Mouse (Mus musculus): ENCODE data around the gene Commd3.

Commd3 gene

GRCm38 (mm10) chr2:18687671-18688170, 15.5 kb downstream of the Commd3 start:
- DNase-seq (ENCODE audit: low spot score in 2 of 2), result no peak

GRCm38 (mm10) chr2:18688286-18688685, 16.1 kb downstream of the Commd3 start:
- DNase-seq (ENCODE audit: low spot score in 2 of 2), result no peak

DNA sequence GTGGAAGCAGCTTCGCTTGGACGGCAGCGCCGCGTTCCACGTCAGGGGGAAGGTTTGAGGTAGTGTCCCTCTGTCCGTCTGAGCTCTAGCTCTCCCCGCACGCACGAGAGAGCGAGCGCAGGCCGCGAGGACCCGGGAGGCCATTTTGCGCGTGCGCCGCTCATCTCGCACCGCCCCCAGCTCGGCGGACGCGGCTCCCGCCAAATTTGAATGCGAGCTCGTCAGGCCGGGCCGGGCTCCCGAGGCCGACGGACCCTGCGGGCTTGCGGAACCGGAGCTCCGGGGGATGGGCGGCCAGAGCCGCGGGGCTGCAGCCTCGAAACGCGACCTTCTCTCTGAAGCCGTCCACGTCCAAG, 16.5 kb downstream of the Commd3 start:
- no peak for DNase-seq (ENCODE audit: low spot score in 2 of 2)

DNA sequence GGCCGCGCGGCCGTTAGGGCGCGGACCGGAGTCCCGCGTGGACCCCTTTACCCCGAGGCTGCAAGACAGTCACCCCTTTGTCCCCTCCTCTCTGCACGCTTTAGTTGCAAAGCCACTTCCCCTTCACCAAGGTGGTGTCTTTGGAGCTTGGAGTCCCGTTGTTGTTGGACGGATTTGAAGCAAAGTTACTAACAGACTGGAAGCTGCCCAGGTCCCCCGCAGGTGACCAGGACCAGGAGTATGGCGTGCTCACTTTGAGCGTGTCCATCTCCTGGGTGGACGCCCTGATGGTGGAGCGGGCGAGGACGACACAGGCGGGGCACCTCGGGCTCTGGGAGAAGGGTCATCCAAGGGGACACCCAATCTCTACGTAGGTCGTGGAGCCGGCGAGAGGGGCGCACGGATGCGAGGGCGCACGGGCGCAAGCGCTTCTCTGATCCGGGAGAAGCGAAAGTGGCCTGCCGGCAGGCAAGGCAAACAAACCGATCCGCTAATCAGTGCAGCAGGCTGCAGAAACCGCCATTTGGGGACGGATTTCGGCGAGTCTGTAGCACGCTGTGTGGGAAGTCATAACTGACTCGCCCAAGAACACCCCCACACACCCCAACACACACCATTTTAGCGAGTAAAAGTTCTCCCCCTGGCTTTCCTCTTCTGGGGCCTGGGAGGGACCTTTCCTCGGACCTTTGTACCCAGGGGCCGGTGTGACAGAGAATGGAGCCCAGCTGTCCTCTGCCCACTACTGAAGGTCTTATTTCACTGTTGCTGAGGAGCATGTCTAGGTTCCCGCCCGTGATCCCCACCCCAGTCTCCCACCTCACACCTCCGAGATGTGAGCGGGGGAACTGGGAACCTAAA, 17.1 kb downstream of the Commd3 start:
- DNase-seq (ENCODE audit: low spot score in 2 of 2), result peak in 1 of 2 experiments; percentile 48

GRCm38 (mm10) chr2:18690055-18690691, 18.0 kb downstream of the Commd3 start:
- peak in 1 of 2 experiments; percentile 60 for DNase-seq (ENCODE audit: low spot score in 2 of 2)

DNA sequence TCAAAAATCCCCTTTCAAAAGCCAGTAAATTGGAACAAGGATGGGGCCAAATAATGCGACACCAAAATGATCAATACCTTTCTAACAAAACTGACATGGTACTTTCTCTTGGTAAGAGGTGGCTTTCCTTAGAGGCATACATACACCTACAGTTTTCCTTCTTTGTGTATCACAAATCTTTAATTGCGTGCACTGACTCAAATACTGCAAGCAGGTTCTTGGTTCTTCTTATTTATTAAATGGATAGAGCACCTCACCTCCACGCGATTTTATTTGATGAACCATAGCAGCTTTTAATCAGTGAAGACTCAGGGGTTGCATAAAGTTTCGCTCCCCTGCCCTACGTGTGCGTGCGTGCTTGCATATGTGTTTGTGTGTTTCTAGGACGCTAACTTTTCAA, 18.6 kb downstream of the Commd3 start:
- DNase-seq (ENCODE audit: low spot score in 2 of 2), result no peak

- no peak for DNase-seq (ENCODE audit: low spot score in 2 of 2)
Observed at GRCm38 (mm10) chr2:18692031-18692430, 19.8 kb downstream of the Commd3 start.

DNA sequence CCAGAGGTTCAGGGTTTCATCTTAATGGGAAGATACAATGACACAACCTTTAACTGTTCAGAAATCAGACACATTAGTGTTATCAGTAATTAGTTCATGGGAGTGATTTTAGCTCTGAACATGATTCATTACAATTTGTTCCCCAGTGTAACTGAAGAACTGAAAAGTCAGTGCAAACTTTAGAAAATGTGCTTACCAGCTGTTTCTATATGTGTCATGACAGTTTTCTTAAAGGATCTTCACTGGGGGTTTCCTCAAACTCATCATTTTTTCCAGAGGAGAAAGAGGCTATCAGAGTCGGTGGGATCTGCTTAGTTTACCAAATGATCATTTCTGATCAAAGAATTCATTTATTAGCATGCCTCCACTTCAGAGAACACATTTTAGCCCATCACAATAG, 20.4 kb downstream of the Commd3 start:
- DNase-seq (ENCODE audit: low spot score in 2 of 2), result no peak

- DNase-seq (ENCODE audit: low spot score in 2 of 2), result no peak
Observed at GRCm38 (mm10) chr2:18693491-18693870, 21.3 kb downstream of the Commd3 start.

- peak in 1 of 2 experiments; percentile 69 for DNase-seq (ENCODE audit: low spot score in 2 of 2)
Observed at GRCm38 (mm10) chr2:18693871-18694610, 21.9 kb downstream of the Commd3 start, which contains the start of gene Spag6. Spag6 (plus strand) TSS chr2:18694032.

GRCm38 (mm10) chr2:18694611-18694950, 22.4 kb downstream of the Commd3 start:
- no peak for DNase-seq (ENCODE audit: low spot score in 2 of 2)

- DNase-seq (ENCODE audit: low spot score in 2 of 2), result no peak
Observed at GRCm38 (mm10) chr2:18695163-18695562, 23.0 kb downstream of the Commd3 start.

DNA sequence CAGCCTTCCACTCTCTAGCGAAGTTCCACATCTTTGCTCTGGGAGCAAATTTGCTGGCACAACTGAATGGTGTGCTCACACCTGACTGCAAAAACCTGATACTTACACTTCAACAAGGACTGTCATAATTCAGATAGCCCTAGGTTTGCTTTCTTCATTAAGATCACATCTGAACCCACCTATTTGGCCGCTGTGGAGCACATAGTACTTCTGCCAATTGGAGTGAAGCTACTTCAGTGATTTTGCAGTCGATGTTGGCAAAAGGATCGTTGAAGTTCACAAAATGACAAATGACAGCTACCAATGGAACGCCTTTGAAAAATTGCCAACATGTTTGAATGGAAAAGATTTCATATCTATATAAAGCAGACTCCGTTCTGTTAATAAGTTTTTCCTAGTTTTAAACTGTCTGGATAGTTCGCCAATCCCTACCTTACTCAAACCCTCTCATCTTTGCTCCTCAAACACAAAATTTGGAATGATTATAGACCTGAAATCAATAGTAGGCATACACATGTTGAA, 23.5 kb downstream of the Commd3 start:
- DNase-seq (ENCODE audit: low spot score in 2 of 2), result no peak

- DNase-seq (ENCODE audit: low spot score in 2 of 2), result no peak
Observed at GRCm38 (mm10) chr2:18697591-18698244, 25.5 kb downstream of the Commd3 start.

DNA sequence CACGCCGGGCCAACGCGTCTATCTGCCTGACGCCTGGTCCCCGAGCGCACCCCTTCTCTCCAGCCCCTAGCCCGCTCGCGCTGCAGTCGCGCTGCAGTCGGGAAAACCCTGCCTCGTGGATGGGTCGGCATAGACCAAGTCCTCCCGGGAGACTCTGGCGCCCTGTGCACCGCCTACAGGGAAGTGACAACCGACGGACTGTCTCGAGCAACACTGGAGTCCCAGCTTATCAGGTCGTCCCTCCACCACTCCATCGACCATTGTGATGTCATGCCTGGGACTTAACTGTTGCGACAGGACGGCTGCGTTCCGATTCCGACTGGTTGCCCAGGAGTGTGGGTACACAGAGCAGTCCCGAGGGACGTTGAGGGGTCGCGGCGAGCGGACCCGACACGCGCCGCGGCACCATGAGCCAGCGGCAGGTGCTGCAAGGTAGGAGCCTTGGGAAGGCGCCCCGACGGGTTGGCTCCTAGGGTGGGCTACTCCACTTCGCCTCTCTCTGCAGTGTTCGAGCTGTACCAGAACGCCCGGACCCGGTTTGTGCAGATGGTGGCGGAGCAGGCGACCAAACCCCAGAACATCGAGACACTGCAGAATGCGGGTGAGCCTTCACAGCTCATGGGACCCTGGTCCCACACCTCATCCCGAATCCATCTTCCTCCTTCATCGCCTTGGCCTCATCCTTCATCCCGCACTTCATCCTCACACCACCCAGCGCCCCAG, 26.6 kb downstream of the Commd3 start:
- DNase-seq (ENCODE audit: low spot score in 2 of 2), result no peak

DNA sequence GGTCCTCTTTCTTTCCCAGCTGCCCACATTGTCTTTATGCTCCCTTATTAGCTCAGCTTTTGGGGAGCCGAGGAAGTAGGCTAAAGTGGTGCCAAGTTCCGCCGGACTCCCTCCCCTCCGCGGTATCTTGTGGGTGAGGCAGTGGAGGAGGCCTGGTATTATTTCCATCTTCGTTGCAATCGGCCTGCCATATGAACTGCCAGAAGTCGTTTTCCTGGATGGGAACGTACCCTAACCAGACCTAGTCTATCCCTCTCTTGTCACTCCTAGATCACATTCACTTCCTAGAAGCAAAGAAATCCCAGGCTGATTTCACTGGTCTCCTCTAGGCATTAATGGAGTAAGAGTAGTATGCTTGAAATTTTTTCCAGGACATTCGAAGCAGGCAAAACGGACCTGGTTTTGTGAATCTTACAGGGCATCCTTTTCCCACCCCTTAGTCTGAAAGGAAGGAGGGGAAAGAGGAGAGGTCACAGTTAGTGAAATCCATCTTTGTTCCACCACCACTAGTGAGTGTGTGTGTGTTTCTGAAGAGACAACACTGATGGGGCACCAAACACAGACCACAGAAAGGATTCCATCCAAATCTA, 27.3 kb downstream of the Commd3 start:
- DNase-seq (ENCODE audit: low spot score in 2 of 2), result no peak

DNA sequence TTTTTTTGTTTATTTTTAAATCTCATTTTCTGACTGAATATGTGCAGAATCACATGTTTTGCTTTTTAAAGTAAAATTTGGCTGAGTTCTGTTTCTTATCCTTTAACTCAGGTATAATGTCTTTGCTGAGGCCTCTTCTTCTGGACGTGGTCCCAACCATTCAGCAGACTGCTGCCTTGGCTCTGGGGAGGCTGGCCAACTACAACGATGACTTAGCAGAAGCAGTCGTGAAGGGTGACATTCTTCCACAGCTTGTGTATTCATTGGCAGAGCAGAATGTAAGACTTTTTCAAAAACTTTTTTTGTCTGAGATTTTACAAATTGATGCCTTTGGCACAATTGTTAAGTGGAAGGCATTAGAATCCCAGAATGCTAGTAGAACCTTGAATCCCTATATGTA, 38.2 kb downstream of the Commd3 start:
- DNase-seq (ENCODE audit: low spot score in 2 of 2), result no peak

GRCm38 (mm10) chr2:18713071-18713470, 40.9 kb downstream of the Commd3 start:
- no peak for DNase-seq (ENCODE audit: low spot score in 2 of 2)

DNA sequence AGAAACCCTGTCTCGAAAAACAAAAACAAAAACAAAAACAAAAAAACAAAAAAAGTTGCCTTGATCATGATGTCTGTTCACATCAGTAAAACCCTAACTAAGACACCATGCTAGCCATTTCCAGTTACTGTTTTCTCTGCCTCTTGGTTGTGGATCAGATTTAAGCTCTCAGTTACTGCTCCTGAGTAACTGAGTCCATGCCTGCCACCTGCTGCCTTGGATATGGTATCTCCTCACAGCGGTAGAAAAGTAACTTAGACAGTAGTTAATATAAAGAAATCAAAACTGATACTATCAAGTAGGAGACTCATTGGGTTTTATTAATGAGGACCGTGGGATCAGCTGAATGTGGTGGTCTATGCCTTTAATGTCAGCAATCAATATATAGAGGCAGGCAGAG, 42.2 kb downstream of the Commd3 start:
- DNase-seq (ENCODE audit: low spot score in 2 of 2), result no peak

DNA sequence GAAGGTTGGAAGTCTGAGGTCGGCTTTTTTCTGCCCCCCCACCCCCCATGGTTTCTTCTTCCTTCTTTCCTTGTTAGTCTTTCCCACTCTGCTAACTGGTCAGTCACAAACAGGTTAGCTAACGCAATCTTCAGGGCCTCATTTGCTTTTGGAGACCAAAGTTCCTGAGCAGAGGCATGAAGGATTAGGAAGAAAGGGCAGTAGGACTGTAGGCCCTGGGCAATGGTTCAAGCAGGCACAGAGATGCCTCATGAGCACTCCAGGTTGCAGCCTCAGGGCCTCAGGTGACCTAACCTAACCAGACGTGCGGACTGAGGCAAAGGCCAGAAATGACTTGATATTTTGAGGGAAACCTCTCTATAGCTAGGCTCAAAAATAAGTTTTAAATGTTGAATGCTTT, 46.3 kb downstream of the Commd3 start:
- DNase-seq (ENCODE audit: low spot score in 2 of 2), result no peak
